Mouse (Mus musculus) liver, embryonic 13.5 days (tissue): ENCODE results near the gene Sspo. TPM values are rescaled to one million over a fixed set of nuclear protein-coding genes. Genes with fewer than 3 reads are reported as not detected.

Source experiments
- ATAC-seq: fragments of 200-750 bp; cut with Nextera tagmentation; 2 replicates; pipeline ENCODE4 v1.8.0; 2017; ENCODE audit warnings: low read depth, mild to moderate bottlenecking, moderate number of reproducible peaks, moderate library complexity
- DNase-seq: peaks from one replicate; pipeline ENCODE4 v3.0.0; 2022
- H3K27ac ChIP-seq: fragments of 300-500 bp; sonication (generic); 2 replicates; pipeline ENCODE4 v1.5.1; 2015; ENCODE audit warnings: moderate library complexity, mild to moderate bottlenecking, inconsistent platforms
- H3K27me3 ChIP-seq: fragments of 300-500 bp; sonication (generic); 2 replicates; pipeline ENCODE4 v1.6.1; 2015; ENCODE audit warnings: mild to moderate bottlenecking, inconsistent platforms
- H3K36me3 ChIP-seq: fragments of 300-500 bp; sonication (generic); 2 replicates; pipeline ENCODE4 v1.6.1; 2015; ENCODE audit warnings: mild to moderate bottlenecking, inconsistent platforms
- H3K4me1 ChIP-seq: fragments of 300-500 bp; sonication (generic); replicated peaks from 2 replicates; pipeline ENCODE4 v1.6.1; 2015; ENCODE audit warnings: inconsistent platforms
- H3K4me2 ChIP-seq: fragments of 300-500 bp; sonication (generic); 2 replicates; pipeline ENCODE4 v1.6.1; 2015; ENCODE audit warnings: inconsistent platforms, mild to moderate bottlenecking, moderate library complexity
- H3K4me3 ChIP-seq: fragments of 300-500 bp; sonication (generic); replicated peaks from 2 replicates; pipeline ENCODE4 v1.5.1; 2015; ENCODE audit warnings: mild to moderate bottlenecking, inconsistent platforms
- H3K9ac ChIP-seq: fragments of 300-500 bp; sonication (generic); 2 replicates; pipeline ENCODE4 v1.6.1; 2015; ENCODE audit warnings: mild to moderate bottlenecking, inconsistent platforms
- H3K9me3 ChIP-seq: fragments of 300-500 bp; sonication (generic); replicated peaks from 2 replicates; pipeline ENCODE4 v1.6.1; 2016; ENCODE audit warnings: inconsistent platforms
- WGBS: fragments of 180-500 bp; shearing (Covaris S2); methylation state at CpG from one replicate; pipeline ENCODE4 v1.1.7; 2015; ENCODE audit not compliant: insufficient replicate concordance; 5-methylcytosine and 5-hydroxymethylcytosine counted together
- polyA plus RNA-seq: library from polyadenylated mRNA; unstranded; fragments of >200 nt; fragmentation: Nextera tagmentation; extraction: Ambion mirVana; gene quantifications from 2 replicates; pipeline ENCODE4 v1.2.1, GENCODE M21; 2015

Sspo gene
- polyA plus RNA-seq, 1 experiment from 2014 or later, result 0.08 TPM

DNA sequence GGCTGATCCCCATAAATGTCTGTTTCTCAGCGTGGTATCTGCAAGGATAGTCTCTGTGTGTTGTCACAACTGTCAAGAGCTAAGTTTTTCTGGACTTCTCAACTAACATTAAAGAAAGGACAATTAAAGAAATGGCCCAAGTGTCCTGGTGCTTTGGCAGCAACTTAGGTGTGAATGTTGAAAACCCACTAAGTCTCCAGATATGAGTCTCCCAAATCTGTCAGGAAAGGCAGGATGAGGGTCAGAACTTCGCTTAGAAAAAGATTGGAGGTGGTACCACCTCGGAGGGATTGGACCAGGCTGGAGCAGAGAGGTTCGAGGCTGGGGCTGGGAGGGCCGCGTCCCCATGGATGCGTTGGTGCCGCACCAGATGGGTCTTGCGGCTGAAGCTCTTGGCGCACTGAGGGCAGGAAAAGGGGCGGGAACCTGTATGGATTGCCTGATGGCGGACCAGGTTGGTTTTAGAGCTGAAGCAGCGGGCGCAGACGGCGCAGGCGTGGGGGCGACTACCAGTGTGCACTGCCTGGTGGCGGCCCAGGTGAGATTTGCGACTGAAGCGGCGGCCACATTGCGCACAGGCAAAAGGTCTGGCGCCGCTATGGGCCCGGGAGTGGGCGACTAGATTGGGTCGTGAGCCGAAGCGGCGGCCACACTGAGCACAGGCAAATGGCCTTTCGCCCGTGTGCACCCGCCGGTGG, 10.2 kb upstream of the Sspo start:
- peaks cover 29% of the 10 kb centered on the region for H3K36me3 ChIP-seq
- WGBS, result 72% methylated on average over 35 of the region's 35 CpGs
- peaks cover 10% of the 10 kb centered on the region; the same call in 1 of the 2 replicates for H3K27me3 ChIP-seq
- H3K4me2 ChIP-seq, result no peak overlapping the region
- ATAC-seq (no peak), DNase-seq (no peak)
- H3K9ac ChIP-seq, result no peak overlapping the region
- no peak overlapping the region for H3K27ac ChIP-seq
- peaks cover 13% of the 10 kb centered on the region for H3K4me1 ChIP-seq
- H3K9me3 ChIP-seq, result no peaks in the 10 kb centered on the region
- no peak overlapping the region for H3K4me3 ChIP-seq

DNA sequence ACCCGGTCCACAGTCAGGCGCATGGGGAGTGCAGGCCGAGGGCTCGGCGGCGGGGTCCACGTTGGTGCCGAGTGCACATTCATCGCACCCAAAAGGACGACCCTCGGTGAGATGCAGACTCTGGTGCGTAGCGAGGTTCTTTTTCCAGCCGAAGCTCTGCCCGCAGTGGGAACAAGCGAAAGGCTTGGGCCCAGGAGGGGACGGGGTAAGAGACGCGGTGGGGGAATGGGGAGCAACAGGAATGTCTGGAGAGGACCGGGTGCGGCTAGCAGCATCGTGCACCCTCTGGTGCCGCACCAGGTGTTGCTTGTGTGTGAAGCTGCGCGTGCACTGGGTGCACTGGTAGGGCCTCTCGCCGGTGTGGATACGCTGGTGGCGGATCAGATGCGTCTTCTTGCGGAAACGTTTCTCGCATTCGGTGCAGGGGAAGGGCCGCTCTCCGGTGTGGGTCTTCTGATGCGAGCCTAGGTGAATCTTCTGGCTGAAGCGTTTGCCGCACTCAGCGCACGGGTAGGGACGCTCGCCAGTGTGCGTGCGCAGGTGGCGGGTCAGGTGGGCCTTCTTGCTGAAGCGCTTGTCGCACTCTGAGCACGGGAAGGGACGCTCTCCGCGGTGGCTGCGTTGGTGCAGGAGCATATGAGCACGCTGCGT, 9.4 kb upstream of the Sspo start:
- WGBS, result 74% methylated on average over 55 of the region's 55 CpGs
- ATAC-seq, result no peak
- peaks cover 14% of the 10 kb centered on the region for H3K4me1 ChIP-seq
- no peak overlapping the region for H3K4me2 ChIP-seq
- H3K9me3 ChIP-seq, result no peaks in the 10 kb centered on the region
- H3K27ac ChIP-seq, result no peak overlapping the region
- H3K27me3 ChIP-seq, result peaks cover 10% of the 10 kb centered on the region; the same call in 1 of the 2 replicates
- H3K36me3 ChIP-seq, result peaks cover 29% of the 10 kb centered on the region
- H3K9ac ChIP-seq, result no peak overlapping the region
- H3K4me3 ChIP-seq, result no peak overlapping the region
- DNase-seq, result no peak

DNA sequence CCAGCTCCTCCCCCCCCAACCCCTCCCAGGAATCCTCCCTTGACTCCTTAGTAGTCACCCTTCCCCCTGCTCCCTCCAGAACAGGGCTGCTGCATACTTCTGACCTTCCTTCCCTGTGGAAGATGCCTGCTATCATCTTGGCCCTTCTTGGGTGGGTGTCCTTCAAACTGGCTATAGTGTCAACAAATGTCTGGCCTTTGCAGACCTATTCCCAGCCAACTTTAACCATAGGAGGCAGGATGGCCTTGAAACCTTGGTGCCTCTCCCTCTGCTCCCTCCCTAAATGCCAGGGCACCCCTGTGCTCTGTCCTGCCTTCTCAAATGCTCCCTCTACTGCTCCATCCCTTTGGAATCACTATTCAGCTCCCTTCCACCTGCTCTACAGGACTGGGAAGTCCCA, 8.4 kb upstream of the Sspo start:
- Histone ChIP-seq H3K9ac (no peak overlapping the region), H3K36me3 (peaks cover 29% of the 10 kb centered on the region), H3K4me2 (no peak overlapping the region), H3K9me3 (no peaks in the 10 kb centered on the region), H3K4me1 (peaks cover 15% of the 10 kb centered on the region), H3K27me3 (peaks cover 12% of the 10 kb centered on the region), H3K4me3 (no peak overlapping the region), H3K27ac (no peak overlapping the region)
- DNase-seq (no peak), ATAC-seq (no peak)

DNA sequence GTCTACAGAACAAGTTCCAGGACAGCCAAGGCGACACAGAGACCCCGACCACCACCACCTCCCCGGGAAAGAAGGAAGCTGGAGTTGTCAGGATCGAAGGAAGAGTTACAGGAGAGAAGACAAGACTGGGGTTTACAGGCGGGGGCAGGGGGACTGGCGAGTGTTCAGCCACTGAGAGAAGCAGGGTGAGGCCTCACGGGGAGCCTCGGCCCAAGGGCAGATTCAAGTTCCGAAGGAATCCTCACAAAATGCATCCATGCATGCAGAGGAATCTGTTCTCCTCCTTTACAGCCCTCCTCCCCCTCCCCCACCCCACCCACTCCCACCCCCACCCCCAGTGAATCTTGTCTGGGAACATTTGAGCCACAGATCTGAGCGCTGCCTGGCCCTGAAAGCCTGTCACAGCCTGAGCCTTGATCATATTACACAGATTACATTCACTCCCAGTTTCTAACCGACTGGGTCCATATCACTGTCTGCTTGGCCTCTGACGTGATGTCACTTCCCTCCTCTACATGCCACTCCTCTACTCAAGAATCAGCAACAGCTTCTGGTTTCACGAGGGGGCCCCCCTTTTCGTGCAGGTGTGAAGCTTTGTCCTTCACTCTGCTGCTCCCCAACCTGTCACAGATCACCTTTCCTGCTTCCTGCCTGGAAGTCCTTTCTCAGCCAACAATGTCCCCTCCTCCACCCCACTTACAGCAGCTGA, 7.6 kb upstream of the Sspo start:
- Histone ChIP-seq H3K36me3 (peaks cover 29% of the 10 kb centered on the region), H3K9me3 (no peaks in the 10 kb centered on the region), H3K4me2 (no peak overlapping the region), H3K27me3 (peaks cover 20% of the 10 kb centered on the region), H3K4me1 (peaks cover 18% of the 10 kb centered on the region), H3K27ac (no peak overlapping the region), H3K4me3 (no peak overlapping the region), H3K9ac (no peak overlapping the region)
- WGBS, result 42% methylated on average over 14 of the region's 14 CpGs
- ATAC-seq (no peak), DNase-seq (no peak)

DNA sequence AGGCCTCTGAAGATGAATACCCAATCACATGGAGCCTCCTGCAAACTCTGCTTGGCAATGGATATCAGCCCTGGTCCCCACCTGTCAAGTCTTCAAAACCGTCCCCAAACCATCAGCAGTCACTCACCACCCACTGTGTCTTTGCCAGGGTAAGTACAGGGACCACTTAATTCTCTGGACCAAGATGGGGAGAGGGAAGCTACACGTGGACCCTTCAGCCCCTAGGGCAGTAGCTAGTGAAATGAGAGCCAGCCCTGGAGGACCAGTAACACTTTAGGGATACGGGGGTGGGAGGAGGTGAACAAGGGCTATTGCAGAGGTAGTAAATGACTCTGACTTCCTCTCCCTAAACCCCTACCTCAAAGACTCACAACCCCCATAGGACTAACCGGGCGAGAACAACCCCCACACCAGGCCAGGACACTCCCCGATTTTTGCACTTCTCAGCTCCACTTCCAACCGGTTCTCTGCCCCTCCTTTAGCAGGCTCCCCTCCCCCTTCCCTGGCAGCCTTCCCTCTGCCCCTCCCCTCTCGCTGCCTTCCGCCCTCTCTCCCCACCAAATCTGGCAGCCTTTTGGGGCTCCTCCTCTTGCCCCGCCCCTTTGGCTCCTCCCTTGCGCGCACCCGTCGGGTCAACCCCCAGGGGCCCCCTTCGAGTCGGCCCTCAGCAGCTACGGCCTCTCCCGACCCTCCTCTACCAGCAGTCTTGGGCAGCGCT, 4.3 kb upstream of the Sspo start:
- H3K4me3 ChIP-seq, result peak overlapping the region; percentile 62
- H3K4me1 ChIP-seq, result peaks cover 18% of the 10 kb centered on the region
- peak overlapping the region; percentile 77 for H3K4me2 ChIP-seq
- H3K27ac ChIP-seq, result no peak overlapping the region
- peak; percentile 71 for DNase-seq
- 4% methylated on average over 19 of the region's 19 CpGs for WGBS
- peak; percentile 78 for ATAC-seq
- no peaks in the 10 kb centered on the region for H3K9me3 ChIP-seq
- peaks cover 19% of the 10 kb centered on the region for H3K36me3 ChIP-seq
- H3K9ac ChIP-seq, result no peak overlapping the region
- H3K27me3 ChIP-seq, result peaks cover 35% of the 10 kb centered on the region

DNA sequence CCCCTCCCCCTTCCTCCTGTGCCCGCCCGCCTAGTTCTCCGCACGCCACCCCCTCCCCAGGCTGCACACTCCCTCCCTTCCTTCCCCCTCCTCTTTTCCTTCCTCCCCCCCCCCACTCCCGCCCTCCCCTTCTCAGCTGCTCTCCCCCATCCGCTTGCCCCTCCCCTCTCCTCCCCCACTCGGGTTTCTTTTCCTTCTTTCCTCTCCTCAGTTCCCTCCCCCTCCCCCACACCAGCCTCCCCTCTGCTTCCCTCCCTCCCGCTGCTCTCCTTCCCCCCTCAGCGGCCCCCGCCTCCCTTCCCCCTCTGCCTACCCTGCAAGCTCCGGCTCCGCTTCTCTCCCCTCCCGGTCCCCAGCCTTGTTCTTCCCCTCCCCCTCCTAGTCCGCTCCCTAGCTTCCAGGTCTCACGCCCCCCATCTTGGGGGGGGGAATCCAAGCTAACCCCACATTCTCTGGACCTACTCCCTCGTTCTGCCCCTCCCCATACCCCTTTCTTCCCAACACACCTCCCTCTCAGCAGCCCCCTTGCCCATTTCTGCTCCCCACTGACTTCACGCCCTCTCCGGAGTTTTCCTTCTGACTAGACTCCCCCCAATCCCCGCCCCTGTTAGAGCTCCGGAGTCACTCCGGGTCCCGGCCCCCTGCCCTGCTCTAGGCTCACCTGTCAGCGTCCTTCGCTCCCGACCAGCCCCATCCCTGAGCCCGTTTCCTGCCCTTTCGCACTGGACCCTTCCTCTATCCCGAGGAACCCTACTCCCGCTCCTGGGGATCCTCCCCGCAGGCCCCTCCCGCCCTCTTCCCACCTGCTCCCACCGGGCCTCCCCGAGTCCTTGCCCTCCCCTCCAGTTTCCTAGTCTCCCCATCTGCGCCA, 3.5 kb upstream of the Sspo start:
- Histone ChIP-seq H3K9ac (peak overlapping the region; percentile 69), H3K27ac (peak overlapping the region; percentile 53; the same call in 1 of the 2 replicates), H3K4me3 (peak overlapping the region; percentile 62), H3K4me1 (peaks cover 18% of the 10 kb centered on the region), H3K9me3 (no peaks in the 10 kb centered on the region), H3K27me3 (peaks cover 35% of the 10 kb centered on the region), H3K4me2 (peak overlapping the region; percentile 77), H3K36me3 (peaks cover 14% of the 10 kb centered on the region)
- peak; percentile 23 for DNase-seq
- WGBS, result under 1% methylated on average over 29 of the region's 34 CpGs
- ATAC-seq, result peak; percentile 35

DNA sequence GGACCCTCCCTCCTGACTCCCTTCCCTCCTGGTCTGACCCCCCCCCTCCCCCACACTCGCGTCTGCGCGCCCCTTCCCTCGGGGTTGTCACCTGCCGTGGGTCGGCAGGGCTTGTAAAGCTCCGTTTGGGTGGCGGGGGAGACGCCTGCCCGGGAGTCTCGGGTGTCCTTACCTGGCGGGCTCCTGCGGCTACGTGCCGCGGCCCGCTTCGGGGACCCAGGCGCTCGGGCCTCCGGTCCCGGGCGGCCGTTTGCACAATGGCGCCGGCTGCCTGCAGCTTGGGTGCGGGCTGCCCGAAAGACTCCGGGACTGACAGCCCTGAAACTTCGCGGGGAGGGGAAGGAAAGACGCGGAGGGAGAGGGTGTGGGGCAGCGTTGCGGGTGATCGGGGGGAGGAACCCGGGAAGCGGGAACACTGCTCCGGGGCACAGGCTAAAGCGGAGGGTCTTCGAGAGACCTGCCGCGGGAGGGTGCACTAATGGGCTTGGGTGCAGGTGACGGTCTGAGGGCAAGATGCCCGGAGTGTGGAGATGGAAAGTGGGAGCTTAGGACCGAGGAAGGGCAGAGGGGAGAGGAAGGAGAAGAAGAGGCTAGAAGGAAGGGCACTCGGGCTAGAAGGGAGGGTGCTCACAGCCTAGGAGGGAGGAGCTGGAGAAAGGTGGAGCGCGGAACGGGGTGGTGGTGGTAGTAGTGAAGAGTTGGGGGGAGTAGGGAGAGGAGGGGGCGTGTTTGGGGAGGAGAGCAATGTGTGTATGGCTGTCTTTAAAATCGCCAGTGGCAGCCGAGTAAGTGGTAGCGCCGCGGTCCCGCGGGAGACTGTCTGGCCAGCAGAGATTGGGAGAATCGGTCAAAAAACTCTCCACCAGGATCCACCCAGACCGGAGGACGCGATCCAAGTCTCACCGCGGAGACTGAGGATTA, 2.6 kb upstream of the Sspo start, which contains the start of gene Zfp467:
Zfp467 (minus strand) TSS at position 645 of the 921 bp plus-strand sequence.
- DNase-seq, result no peak
- peaks cover 18% of the 10 kb centered on the region for H3K4me1 ChIP-seq
- H3K9me3 ChIP-seq, result no peaks in the 10 kb centered on the region
- H3K27me3 ChIP-seq, result peaks cover 35% of the 10 kb centered on the region
- H3K4me3 ChIP-seq, result peak within 1 kb of the TSS; percentile 62
- peaks cover 14% of the 10 kb centered on the region for H3K36me3 ChIP-seq
- peak within 1 kb of the TSS; percentile 53 for H3K27ac ChIP-seq
- peak within 1 kb of the TSS; percentile 69 for H3K9ac ChIP-seq
- no peak for ATAC-seq
- peak within 1 kb of the TSS; percentile 77 for H3K4me2 ChIP-seq
- under 1% methylated on average over 65 of the region's 65 CpGs for WGBS

DNA sequence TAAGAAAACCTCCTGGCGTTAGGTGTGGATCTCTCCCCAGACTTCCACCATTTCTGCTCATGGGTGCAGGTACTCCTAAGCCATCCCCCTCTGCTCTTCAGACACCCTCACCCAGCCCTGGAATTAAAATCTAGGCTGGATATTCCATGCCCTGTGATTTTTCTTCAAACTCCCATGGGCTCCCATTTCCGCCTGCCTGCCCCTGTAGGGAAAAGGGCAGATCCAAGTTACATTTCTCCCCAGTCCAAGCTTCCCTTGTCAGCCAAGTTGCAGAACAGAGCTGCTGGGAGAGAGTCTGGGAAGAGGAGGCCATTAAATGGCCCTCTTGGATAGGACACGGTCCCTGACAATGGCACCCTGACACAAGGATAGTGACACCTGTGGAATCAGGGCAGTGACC, 1.8 kb upstream of the Sspo start:
- DNase-seq (no peak), ATAC-seq (no peak)
- Histone ChIP-seq H3K27me3 (peaks cover 35% of the 10 kb centered on the region), H3K9ac (no peak overlapping the region), H3K4me1 (peaks cover 18% of the 10 kb centered on the region), H3K9me3 (no peaks in the 10 kb centered on the region), H3K4me2 (peak overlapping the region; percentile 77), H3K4me3 (peak overlapping the region; percentile 62), H3K36me3 (peaks cover 13% of the 10 kb centered on the region), H3K27ac (no peak overlapping the region)
- WGBS, result 34% methylated on average over 3 of the region's 3 CpGs

DNA sequence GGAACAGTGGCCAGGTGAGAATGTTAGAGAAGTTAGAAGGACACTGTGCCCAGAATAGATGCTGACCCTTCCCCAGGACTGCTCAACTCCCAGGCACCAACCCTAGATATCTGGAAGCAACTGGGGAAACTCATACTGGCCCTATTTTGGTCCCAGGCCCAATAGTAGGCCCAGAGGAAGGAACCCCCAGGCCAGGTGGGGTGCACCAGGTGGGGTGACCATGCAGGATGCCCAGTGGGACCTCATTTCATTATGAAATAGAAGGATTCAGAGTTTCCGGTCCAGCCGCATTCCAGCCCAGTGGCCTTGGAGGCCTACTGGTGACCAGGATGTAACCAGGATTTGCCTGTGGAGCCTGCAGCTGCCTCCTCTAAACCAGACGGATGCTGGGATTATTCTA, 1.1 kb upstream of the Sspo start:
- DNase-seq, result no peak
- H3K27ac ChIP-seq, result no peak overlapping the region
- 78% methylated on average over 3 of the region's 3 CpGs for WGBS

DNA sequence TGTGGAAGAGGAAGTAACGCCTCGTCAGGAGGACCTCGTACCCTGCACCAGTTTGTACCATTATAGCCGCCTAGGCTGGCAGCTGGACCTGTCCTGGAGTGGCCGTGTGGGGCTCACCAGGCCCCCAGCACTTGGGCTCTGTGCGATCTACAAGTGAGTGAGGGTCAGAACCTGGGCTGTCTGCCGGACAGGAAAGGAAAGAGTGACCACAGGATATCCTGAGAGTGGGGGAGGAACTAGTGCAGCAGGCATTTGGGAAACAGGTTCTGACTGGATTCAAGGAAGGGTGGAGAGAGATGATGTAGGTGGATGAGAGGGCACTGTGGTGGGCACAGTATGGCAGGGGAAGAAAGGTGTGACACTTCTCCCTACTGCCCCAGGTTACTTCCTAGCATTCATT, 498 bp downstream of the Sspo start:
- DNase-seq, result no peak
- 14% methylated on average over 7 of the region's 7 CpGs for WGBS
- no peak overlapping the region for H3K4me3 ChIP-seq
- no peak overlapping the region for H3K4me2 ChIP-seq
- H3K4me1 ChIP-seq, result peaks cover 13% of the 10 kb centered on the region
- no peak overlapping the region for H3K27ac ChIP-seq
- ATAC-seq, result no peak
- peaks cover 35% of the 10 kb centered on the region for H3K27me3 ChIP-seq
- H3K9me3 ChIP-seq, result no peaks in the 10 kb centered on the region
- no peak overlapping the region for H3K9ac ChIP-seq
- H3K36me3 ChIP-seq, result no peaks in the 10 kb centered on the region

More for the DNA sequence above, 1.1 kb upstream of the Sspo start:
- peaks cover 18% of the 10 kb centered on the region for H3K4me1 ChIP-seq
- H3K27me3 ChIP-seq, result peaks cover 35% of the 10 kb centered on the region
- peaks cover 7% of the 10 kb centered on the region for H3K36me3 ChIP-seq
- no peak overlapping the region for H3K4me2 ChIP-seq
- H3K4me3 ChIP-seq, result no peak overlapping the region
- H3K9me3 ChIP-seq, result no peaks in the 10 kb centered on the region
- no peak for ATAC-seq
- H3K9ac ChIP-seq, result no peak overlapping the region
